ENCODE assay signal across 10 mouse cellular contexts in the genomic region with DNA sequence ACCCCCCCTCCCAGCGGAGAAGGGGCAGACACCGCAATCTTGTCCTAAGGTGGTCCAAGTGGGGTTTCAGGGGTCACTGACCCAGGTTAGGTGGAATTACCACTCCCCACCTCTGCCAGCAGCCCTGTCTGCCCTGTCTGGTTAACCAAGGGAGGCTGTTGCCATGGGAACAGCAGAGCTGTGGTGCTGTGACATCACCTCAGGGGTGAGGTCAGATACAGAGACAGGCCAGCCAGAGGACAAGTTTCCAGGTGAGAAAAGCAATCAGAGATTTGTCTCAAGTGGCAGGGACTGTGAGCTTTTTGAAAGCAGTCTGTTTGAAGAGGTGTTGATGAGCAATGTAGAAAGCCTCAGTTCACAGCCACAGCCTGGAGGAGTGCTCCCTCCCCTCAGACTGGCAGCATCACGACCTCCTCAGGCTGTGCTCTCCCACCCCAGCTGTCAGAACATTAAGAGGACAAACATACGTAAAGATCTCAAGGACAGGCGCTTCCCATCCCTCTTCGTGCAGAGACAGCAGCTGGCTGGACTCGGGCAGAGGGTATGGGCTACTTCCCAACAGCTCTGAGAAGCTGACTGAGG. TPM values are rescaled to one million over a fixed set of nuclear protein-coding genes. Genes with fewer than 3 reads are reported as not detected.
DNase-seq lines count a peak whose midpoint lies in the region; ATAC-seq and TF ChIP-seq lines count a peak whose summit lies in the region.
"Had no signal": no experiment of that assay in that cellular context is flagged by ENCODE, and none has a peak within 500 bp of the region (broad histone marks: within the 10 kb centered on the region; RNA-seq: fewer than 3 reads in every experiment).

Gene Cep295nl (minus strand): TSS at position 101 of the 582 bp plus-strand sequence.

- peaks cover 30% of the 10 kb centered on the region for H3K4me1 ChIP-seq in kidney, postnatal 0 days (replicated peaks; ENCODE audit: insufficient read depth, low read length)
- H3K4me1 ChIP-seq in cerebellum, adult 2 months (ENCODE audit: control insufficient read depth, insufficient read depth, low read length): no peaks in the 10 kb centered on the region; the same call in 1 of the 2 replicates

- H3K4me2 ChIP-seq in kidney, postnatal 0 days (ENCODE audit: low read length): no peak within 1 kb of the TSS

- H3K9me3 ChIP-seq in kidney, postnatal 0 days (replicated peaks; ENCODE audit: low read length): no peaks in the 10 kb centered on the region
- H3K9me3 ChIP-seq: G1E had no signal

- intact Hi-C loops in left cerebral cortex, postnatal 14 days (cut with DNase I): no loop called here

- peak; percentile 64 for DNase-seq in kidney, postnatal 0 days (ENCODE audit: low spot score)
- DNase-seq in kidney, adult 8-10 months: no peak
- DNase-seq in brain, embryonic 14.5 days (ENCODE audit: low read depth): peak; percentile 67
- peak; percentile 86 for DNase-seq in induced T-regulatory cell, adult 2 months (ENCODE audit: low read depth)
- DNase-seq in natural killer cell, adult 2 months (ENCODE audit: low spot score in 2 of 2): peak; percentile 69 to 79
- no peak for DNase-seq in cerebellum, adult 2 months
- no peak for DNase-seq in left cerebral cortex, postnatal 14 days (ENCODE audit: low spot score in 2 of 2)
- no peak for DNase-seq in cerebellum, adult 9-11 months
- DNase-seq: cerebellum, adult 11-12 months had no signal

- no peak for TF ChIP-seq POLR2A in brain, embryonic 14.5 days (IDR thresholded peaks at IDR 0.05; ENCODE audit: borderline replicate concordance, extremely low read depth, insufficient read depth, insufficient read length, poor library complexity, severe bottlenecking)
- no peak for TF ChIP-seq POLR2A in cerebellum, adult 2 months (IDR thresholded peaks at IDR 0.05; ENCODE audit: borderline replicate concordance, insufficient read depth, low read length)

- ATAC-seq in kidney, postnatal 0 days (replicated peaks; ENCODE audit: low FRiP score, low read depth): peak; percentile 58; the same call in 1 of the 2 replicates

- no peaks in the 10 kb centered on the region for H3K27me3 ChIP-seq in kidney, postnatal 0 days (ENCODE audit: insufficient read depth, low read length)
- no peaks in the 10 kb centered on the region for H3K27me3 ChIP-seq in cerebellum, adult 2 months (ENCODE audit: control insufficient read depth, insufficient read depth, low read length)

- 0 out of 2 replicates have a peak within 1 kb of the TSS, but pooled peaks have one; percentile 13 for H3K27ac ChIP-seq in kidney, postnatal 0 days
- no peak within 1 kb of the TSS for H3K27ac ChIP-seq in cerebellum, adult 2 months (ENCODE audit: insufficient read depth, low read length)

- TF ChIP-seq CTCF in kidney, postnatal 0 days (IDR thresholded peaks at IDR 0.05; ENCODE audit: low read depth): no peak
- no peak for TF ChIP-seq CTCF in brain, embryonic 14.5 days (IDR thresholded peaks at IDR 0.05; ENCODE audit: borderline replicate concordance, extremely low read depth, insufficient read depth, insufficient read length)
- TF ChIP-seq CTCF in cerebellum, adult 2 months (IDR thresholded peaks at IDR 0.05; ENCODE audit: borderline replicate concordance, insufficient read depth, low read depth, low read length): no peak

- no peak within 1 kb of the TSS for H3K9ac ChIP-seq in kidney, postnatal 0 days (ENCODE audit: low read depth, low read length)

- WGBS in kidney, postnatal 0 days: 24% methylated on average over 7 of the region's 7 CpGs
- WGBS in cerebellum, adult 2 months: 60% methylated on average over 7 of the region's 7 CpGs

- no peak within 1 kb of the TSS for H3K4me3 ChIP-seq in kidney, postnatal 0 days (replicated peaks; ENCODE audit: low read depth, low read length)
- no peak within 1 kb of the TSS for H3K4me3 ChIP-seq in cerebellum, adult 2 months (replicated peaks; ENCODE audit: insufficient read depth, low read depth, low read length)

- no peaks in the 10 kb centered on the region for H3K36me3 ChIP-seq in kidney, postnatal 0 days (ENCODE audit: insufficient read depth, low read length)
- H3K36me3 ChIP-seq: G1E had no signal

RNA-seq across cellular contexts. Expression of gene Cep295nl, which starts in this region (rescaled TPM):
- polyA plus RNA-seq in kidney, postnatal 0 days (2015; fragmentation: Nextera tagmentation; extraction: Ambion mirVana): 0.46 and 0.54 TPM in 2 replicates
- 0.10 and 0.45 TPM in 2 replicates for polyA plus RNA-seq in brain, embryonic 14.5 days (2012; rRNA removed)
- polyA plus RNA-seq in cerebellum, adult 2 months (2012; rRNA removed): 0.21 and 0.49 TPM in 2 replicates
- total RNA-seq in left cerebral cortex, postnatal 14 days (2021): 1 to 10 TPM; 1.2 to 1.3 TPM
- polyA plus RNA-seq: G1E had no signal

Comparison
In these comparisons a context has a peak if more than half of its experiments do, and no peak if none do; other contexts are left out.
1. Peak in DNase-seq, ATAC-seq and H3K27ac ChIP-seq in kidney, postnatal 0 days; RNA of the gene not detected or under 1 TPM.
2. Peak in DNase-seq in brain, embryonic 14.5 days; RNA of the gene not detected or under 1 TPM.
3. DNase-seq: peak in induced T-regulatory cell, adult 2 months (single experiment) and natural killer cell, adult 2 months (2 of 2); none in kidney, adult 8-10 months (0 of 2), cerebellum, adult 2 months (0 of 2), left cerebral cortex, postnatal 14 days (0 of 2) and cerebellum, adult 9-11 months (single experiment).